Mouse (Mus musculus) layer of hippocampus, postnatal 10 days (tissue): ENCODE measurements at regions not wholly inside any gene's neighbourhood (a gene's known extent, or its start where the extent isn't known, plus 50 kb on each side); places are given as distances from the start of the nearest gene placed in this dataset.

Experiments
- DNase-seq, 2 experiments: peaks; one replicate each; pipeline ENCODE4 v3.0.0; 2021; ENCODE audit warnings: low spot score in 2 of 2

DNA sequence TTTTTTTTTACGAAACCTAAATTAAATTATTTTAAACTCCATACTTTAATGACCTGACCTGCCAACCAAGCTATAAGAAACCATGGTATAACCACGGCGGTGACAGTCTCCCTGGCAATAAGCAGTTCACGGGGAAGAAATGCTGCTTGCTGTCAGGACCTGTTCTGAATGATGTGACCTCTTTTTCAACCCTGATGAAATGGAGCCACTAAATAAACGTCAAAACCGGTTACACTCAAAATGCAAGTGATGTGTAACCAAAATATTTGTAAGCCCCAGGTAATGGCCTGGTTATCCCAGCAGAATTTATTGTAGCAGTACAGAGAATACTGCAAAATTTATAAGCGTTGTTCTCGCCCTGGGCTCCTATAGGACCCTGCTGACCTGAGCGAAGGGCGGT lies 111.4 kb downstream of the Mis18a start:
- no peak for DNase-seq

- no peak for DNase-seq
Observed at GRCm38 (mm10) chr16:90614137-90614536, 113.1 kb downstream of the Mis18a start.

GRCm38 (mm10) chr16:90610097-90610808 lies 117.0 kb downstream of the Mis18a start:
- DNase-seq, result no peak

DNA sequence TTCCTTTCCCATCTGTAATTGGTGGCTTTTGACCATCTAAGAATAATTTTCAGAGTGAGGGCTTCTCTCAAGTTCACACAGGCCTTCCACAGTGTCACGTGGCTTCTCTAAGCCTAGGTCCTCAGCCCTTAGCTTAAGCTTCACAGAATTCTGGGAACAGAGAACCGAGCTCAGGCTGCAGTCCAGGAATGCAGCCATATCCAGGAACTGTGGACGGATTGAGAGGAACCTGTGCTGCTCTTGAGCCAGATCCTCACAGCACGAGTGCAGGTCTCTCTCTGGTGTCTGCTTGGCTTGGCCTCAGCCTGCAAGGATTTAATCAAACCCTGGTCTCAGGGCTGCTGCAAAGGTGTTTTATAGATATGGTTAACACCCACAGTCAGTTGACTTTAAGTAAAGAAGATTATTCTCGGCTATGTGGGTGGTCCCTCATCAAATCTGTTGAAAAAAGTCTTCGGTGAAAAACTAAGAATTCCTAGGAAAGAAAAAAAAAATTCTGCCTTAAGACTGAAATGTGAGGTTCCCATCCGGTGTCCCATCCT lies 127.8 kb downstream of the Mis18a start:
- no peak for DNase-seq

- DNase-seq, result no peak
Observed at GRCm38 (mm10) chr16:90598727-90599126, 128.5 kb downstream of the Mis18a start.

DNA sequence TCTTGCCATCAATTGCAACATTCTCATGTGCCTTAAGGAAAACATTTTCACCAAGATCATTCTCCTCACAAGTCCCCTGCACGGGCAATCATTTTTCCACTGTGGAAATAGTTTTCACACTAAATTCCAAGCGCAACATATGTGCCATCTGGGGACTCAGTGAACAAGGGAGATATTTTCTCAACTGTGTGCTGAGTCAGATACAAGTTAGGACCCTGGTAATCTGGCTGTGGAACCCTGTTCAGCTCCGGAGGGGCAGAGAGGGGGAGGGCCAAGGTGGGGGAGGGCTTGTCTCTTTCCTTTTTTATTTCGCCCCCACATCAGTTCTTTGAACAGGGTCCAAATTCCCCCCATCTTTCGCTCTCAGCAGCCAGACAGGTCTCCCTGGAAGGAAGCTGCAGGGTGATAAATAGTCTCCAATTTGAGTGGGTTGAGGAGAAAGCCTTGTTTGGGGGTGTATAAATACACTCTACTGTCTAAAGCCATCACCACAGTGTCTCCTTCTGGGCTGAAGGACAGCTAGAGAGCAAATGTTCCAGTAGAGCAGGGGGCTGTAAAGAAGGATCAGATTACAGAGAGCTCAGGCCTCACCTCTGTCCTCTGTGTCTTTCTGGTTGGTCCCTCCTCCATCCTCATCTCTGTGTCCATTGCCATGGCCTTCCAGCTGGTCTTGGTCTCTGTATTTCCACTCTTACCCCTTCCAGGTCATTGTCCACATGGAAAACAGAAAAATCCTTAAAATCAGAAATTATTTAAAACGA lies 134.3 kb downstream of the Mis18a start:
- DNase-seq, result no peak

DNA sequence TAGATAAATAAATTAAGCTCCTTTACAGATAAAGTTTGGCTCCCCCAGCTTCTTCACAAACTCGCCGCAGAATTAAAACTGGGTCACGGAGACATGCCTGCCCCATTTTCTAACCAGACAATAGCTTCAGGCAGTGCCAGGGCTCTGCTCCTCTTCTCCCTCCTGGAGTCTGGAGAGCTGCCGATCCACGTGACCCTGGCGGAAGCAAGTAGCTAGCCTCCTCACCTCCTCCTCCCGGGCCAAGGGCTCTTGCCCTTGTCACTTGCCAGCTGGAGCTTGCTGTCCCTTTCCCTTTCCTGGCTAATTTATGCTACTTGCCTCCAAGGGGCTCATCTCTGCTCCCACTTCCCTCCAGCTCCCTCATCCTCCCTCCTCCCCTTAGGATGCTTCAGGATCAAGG lies 142.0 kb downstream of the Mis18a start:
- no peak for DNase-seq

GRCm38 (mm10) chr16:90580411-90580810 lies 146.8 kb downstream of the Mis18a start:
- DNase-seq, result no peak

DNA sequence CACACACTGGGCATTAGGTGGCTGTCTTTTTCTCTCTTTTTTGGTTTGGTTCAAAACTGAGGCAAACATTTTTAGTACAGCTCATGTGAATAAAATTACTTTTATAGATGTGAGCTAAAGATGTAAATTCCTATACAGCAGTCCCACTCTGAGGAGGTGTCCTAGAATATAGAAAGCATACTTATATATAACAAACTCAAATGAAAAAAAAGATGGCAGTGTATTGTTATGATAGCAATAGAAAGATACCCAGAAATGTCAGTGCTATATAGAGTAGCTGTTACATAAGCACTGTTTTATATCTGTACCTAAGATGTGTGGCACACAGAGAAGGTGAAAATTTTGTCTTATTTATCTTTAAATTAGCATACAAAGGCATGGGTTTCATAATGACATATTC lies 156.1 kb downstream of the Mis18a start:
- DNase-seq, result no peak

DNA sequence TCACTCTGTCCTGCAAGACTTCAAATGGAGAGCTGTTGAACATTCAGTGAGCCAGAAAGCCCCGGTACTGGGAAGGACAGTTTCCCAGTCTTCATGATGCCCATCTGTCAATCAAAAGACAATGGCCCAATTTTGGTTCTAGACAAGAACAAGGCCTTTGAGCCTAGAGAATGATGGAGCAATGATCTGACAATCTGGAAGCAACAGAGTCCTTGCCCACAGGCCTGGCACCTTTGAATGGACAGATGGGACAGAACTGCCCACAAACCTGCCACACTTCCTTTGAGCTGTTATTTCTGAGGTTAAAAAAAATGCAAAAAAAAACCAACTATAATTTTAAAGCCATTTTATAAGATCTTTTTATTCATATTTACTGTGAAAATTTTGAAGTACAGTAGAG lies 157.4 kb downstream of the Mis18a start:
- no peak for DNase-seq

DNA sequence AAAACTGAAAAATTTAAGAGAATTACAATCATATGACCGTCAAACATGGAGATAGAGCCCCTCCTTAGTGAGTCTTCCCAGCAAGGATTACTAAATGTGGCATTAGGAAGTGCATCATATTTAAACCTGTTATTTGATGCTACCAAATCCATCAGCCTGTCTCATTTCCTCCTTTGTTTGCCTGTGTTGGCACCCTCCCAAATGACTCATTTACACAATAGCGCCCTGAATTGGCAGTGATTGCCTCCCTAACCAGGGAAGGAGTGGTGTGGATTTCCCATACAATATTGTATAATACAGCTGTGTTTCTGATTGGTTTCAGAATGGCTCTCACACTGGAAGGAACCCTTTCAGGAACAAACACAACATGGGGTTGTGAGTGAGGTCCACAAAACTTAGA lies 162.0 kb downstream of the Mis18a start:
- no peak for DNase-seq

GRCm38 (mm10) chr16:90553120-90553519 lies 167.3 kb downstream of the Hunk start:
- no peak for DNase-seq

- no peak for DNase-seq
Observed at GRCm38 (mm10) chr16:90551041-90551440, 165.2 kb downstream of the Hunk start.

DNA sequence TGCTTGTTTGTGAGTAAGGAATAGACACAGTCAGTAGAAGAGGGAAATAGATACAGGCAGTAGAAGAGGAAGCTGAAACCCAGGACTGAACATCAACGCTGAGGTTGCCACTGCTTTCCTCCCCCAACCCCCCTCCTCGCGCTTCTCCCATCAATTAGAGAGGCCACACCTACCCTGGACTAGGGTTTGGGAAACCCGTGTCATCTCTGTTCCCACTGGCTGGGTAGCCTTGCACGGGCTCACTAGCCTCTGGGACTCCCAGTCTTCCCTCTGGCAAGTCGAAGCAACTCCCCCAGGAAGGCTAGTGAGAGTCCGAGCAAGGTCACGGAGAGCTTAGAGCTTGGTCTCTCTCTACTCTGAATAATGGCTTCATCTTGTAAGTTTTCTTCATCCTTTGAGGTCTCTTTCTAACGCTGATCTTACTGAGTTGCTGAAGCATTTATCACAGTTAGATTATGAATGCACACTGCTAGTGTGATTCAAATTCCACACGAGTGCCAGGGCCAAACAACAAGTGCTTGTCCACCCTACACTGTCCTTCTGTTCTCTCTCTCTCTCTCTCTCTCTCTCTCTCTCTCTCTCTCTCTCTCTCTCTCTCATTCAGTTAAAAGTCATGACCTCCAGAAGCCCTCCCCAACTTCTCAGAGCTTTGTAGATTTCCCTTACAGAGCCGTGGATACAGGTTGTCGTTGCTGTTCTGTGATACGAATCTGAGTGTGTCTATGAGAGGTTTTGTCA lies 164.4 kb downstream of the Hunk start:
- peak in 1 of 2 experiments; percentile 19 for DNase-seq
